Mouse (Mus musculus): Measurements from ENCODE around the gene Ffar4. TPM values are rescaled to one million over a fixed set of nuclear protein-coding genes. Genes with fewer than 3 reads are reported as not detected.

The Ffar4 gene
- polyA plus RNA-seq, 1 experiment from 2014 or later = 3.3 TPM

- no peak for TF ChIP-seq CTCF (IDR thresholded peaks at IDR 0.05; ENCODE audit: low read depth)
- peaks cover 2% of the 10 kb centered on the region; the same call in 1 of the 2 replicates for H3K4me1 ChIP-seq (ENCODE audit: insufficient read depth)
- no peak for DNase-seq
- no peaks in the 10 kb centered on the region for H3K27me3 ChIP-seq (ENCODE audit: insufficient read depth, low read length)
- no peaks in the 10 kb centered on the region for H3K9me3 ChIP-seq (ENCODE audit: low read depth, low read length)
- no peak overlapping the region for H3K27ac ChIP-seq (ENCODE audit: low read depth)
- peaks cover 41% of the 10 kb centered on the region for H3K36me3 ChIP-seq (ENCODE audit: insufficient read depth)
- H3K9ac ChIP-seq = peak overlapping the region; percentile 2; the same call in 1 of the 2 replicates
- no peak for ATAC-seq (ENCODE audit: insufficient read depth)
- H3K4me2 ChIP-seq = peak overlapping the region; percentile 74
- H3K4me3 ChIP-seq (ENCODE audit: low read depth, low read length) = peak overlapping the region; percentile 52; the same call in 1 of the 2 replicates
- 36% methylated on average over 3 of the region's 3 CpGs for WGBS
Measured at GRCm38 (mm10) chr19:38056276-38056675, 40.6 kb upstream of the Ffar4 start.

- H3K36me3 ChIP-seq (ENCODE audit: insufficient read depth) = peaks cover 43% of the 10 kb centered on the region
- H3K4me1 ChIP-seq (ENCODE audit: insufficient read depth) = peaks cover 2% of the 10 kb centered on the region; the same call in 1 of the 2 replicates
- no peak overlapping the region for H3K4me3 ChIP-seq (ENCODE audit: low read depth, low read length)
- no peak overlapping the region for H3K4me2 ChIP-seq
- no peak overlapping the region for H3K9ac ChIP-seq
- H3K9me3 ChIP-seq (ENCODE audit: low read depth, low read length) = no peaks in the 10 kb centered on the region
- H3K27ac ChIP-seq (ENCODE audit: low read depth) = no peak overlapping the region
- TF ChIP-seq CTCF (IDR thresholded peaks at IDR 0.05; ENCODE audit: low read depth) = no peak
- DNase-seq (no peak), ATAC-seq (ENCODE audit: insufficient read depth) (no peak)
- WGBS = 85% methylated on average over 8 of the region's 8 CpGs
- no peaks in the 10 kb centered on the region for H3K27me3 ChIP-seq (ENCODE audit: insufficient read depth, low read length)
Measured at GRCm38 (mm10) chr19:38056931-38057330, 39.9 kb upstream of the Ffar4 start.

- H3K4me3 ChIP-seq (ENCODE audit: low read depth, low read length) = no peak overlapping the region
- H3K36me3 ChIP-seq (ENCODE audit: insufficient read depth) = peaks cover 61% of the 10 kb centered on the region
- no peaks in the 10 kb centered on the region for H3K27me3 ChIP-seq (ENCODE audit: insufficient read depth, low read length)
- ATAC-seq (ENCODE audit: insufficient read depth) = no peak
- H3K4me1 ChIP-seq (ENCODE audit: insufficient read depth) = no peaks in the 10 kb centered on the region
- 87% methylated on average over 3 of the region's 3 CpGs for WGBS
- no peaks in the 10 kb centered on the region for H3K9me3 ChIP-seq (ENCODE audit: low read depth, low read length)
- no peak overlapping the region for H3K9ac ChIP-seq
- DNase-seq = no peak
- no peak for TF ChIP-seq CTCF (IDR thresholded peaks at IDR 0.05; ENCODE audit: low read depth)
- H3K27ac ChIP-seq (ENCODE audit: low read depth) = no peak overlapping the region
- no peak overlapping the region for H3K4me2 ChIP-seq
Measured at GRCm38 (mm10) chr19:38063201-38063600, 33.7 kb upstream of the Ffar4 start.

GRCm38 (mm10) chr19:38064051-38064450 is 32.8 kb upstream of the Ffar4 start:
- Histone ChIP-seq H3K9me3 (ENCODE audit: low read depth, low read length) (no peaks in the 10 kb centered on the region), H3K4me2 (no peak overlapping the region), H3K9ac (no peak overlapping the region), H3K4me1 (ENCODE audit: insufficient read depth) (no peaks in the 10 kb centered on the region), H3K27ac (ENCODE audit: low read depth) (no peak overlapping the region), H3K36me3 (ENCODE audit: insufficient read depth) (peaks cover 61% of the 10 kb centered on the region), H3K27me3 (ENCODE audit: insufficient read depth, low read length) (no peaks in the 10 kb centered on the region), H3K4me3 (ENCODE audit: low read depth, low read length) (no peak overlapping the region)
- no peak for ATAC-seq (ENCODE audit: insufficient read depth)
- 88% methylated on average over 1 of the region's 1 CpGs for WGBS
- TF ChIP-seq CTCF (IDR thresholded peaks at IDR 0.05; ENCODE audit: low read depth) = no peak
- no peak for DNase-seq

DNA sequence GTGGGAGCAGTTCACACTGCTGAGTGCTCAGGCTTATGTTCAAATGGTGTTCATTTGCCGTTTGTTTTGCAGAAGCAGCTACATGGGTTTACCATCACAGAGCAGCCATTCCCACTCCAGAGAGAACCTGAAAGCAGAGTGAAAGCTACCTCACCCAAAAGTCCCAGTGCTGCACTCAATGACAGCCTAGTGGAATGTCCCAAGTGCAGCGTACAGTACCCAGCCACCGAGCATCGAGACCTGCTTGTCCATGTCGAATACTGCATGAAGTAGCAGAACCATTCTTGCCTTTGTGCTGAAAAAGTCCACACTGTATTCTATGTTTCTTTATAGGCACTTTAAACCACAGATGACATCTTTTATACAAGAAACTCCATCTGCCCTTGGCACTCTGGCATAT is 23.6 kb upstream of the Ffar4 start:
- H3K27ac ChIP-seq (ENCODE audit: low read depth) = no peak overlapping the region
- ATAC-seq (ENCODE audit: insufficient read depth) (no peak), DNase-seq (no peak)
- TF ChIP-seq CTCF (IDR thresholded peaks at IDR 0.05; ENCODE audit: low read depth) = no peak
- no peak overlapping the region for H3K4me3 ChIP-seq (ENCODE audit: low read depth, low read length)
- no peaks in the 10 kb centered on the region for H3K9me3 ChIP-seq (ENCODE audit: low read depth, low read length)
- H3K27me3 ChIP-seq (ENCODE audit: insufficient read depth, low read length) = no peaks in the 10 kb centered on the region
- H3K4me1 ChIP-seq (ENCODE audit: insufficient read depth) = no peaks in the 10 kb centered on the region
- peaks cover 63% of the 10 kb centered on the region for H3K36me3 ChIP-seq (ENCODE audit: insufficient read depth)
- no peak overlapping the region for H3K4me2 ChIP-seq
- H3K9ac ChIP-seq = no peak overlapping the region
- WGBS = 92% methylated on average over 5 of the region's 5 CpGs

DNA sequence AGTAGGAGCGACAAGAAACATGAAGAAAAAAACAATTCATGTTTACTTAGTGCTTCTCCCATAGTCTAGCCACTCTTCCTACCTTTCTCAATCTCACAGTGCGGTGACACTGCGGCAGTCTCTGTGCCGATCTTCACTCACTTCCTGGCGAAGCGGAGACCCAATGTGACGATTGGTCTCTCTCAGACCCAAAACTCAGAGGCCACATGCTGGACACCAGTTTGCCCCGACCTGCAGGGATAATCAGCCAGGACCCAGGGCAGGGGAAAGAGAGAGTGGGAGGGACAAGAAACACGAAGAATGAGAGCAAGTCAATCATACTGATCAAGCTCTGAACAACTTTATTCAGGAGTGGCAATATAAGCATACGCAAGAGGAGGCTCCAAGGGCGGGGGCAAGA is 21.8 kb upstream of the Ffar4 start:
- H3K27ac ChIP-seq (ENCODE audit: low read depth) = no peak overlapping the region
- peaks cover 46% of the 10 kb centered on the region for H3K36me3 ChIP-seq (ENCODE audit: insufficient read depth)
- no peak overlapping the region for H3K4me2 ChIP-seq
- TF ChIP-seq CTCF (IDR thresholded peaks at IDR 0.05; ENCODE audit: low read depth) = no peak
- no peaks in the 10 kb centered on the region for H3K27me3 ChIP-seq (ENCODE audit: insufficient read depth, low read length)
- no peak for ATAC-seq (ENCODE audit: insufficient read depth)
- 77% methylated on average over 11 of the region's 11 CpGs for WGBS
- DNase-seq = no peak
- H3K4me3 ChIP-seq (ENCODE audit: low read depth, low read length) = no peak overlapping the region
- no peaks in the 10 kb centered on the region for H3K4me1 ChIP-seq (ENCODE audit: insufficient read depth)
- no peaks in the 10 kb centered on the region for H3K9me3 ChIP-seq (ENCODE audit: low read depth, low read length)
- no peak overlapping the region for H3K9ac ChIP-seq

- ATAC-seq (ENCODE audit: insufficient read depth) (no peak), DNase-seq (peak; percentile 52)
- H3K9ac ChIP-seq = no peak overlapping the region
- H3K27ac ChIP-seq (ENCODE audit: low read depth) = no peak overlapping the region
- WGBS = 59% methylated on average over 2 of the region's 2 CpGs
- peak; percentile 54 for TF ChIP-seq CTCF (IDR thresholded peaks at IDR 0.05; ENCODE audit: low read depth)
- H3K4me3 ChIP-seq (ENCODE audit: low read depth, low read length) = no peak overlapping the region
- peaks cover 34% of the 10 kb centered on the region for H3K36me3 ChIP-seq (ENCODE audit: insufficient read depth)
- no peak overlapping the region for H3K4me2 ChIP-seq
- no peaks in the 10 kb centered on the region for H3K9me3 ChIP-seq (ENCODE audit: low read depth, low read length)
- no peaks in the 10 kb centered on the region for H3K4me1 ChIP-seq (ENCODE audit: insufficient read depth)
- no peaks in the 10 kb centered on the region for H3K27me3 ChIP-seq (ENCODE audit: insufficient read depth, low read length)
Measured at GRCm38 (mm10) chr19:38076251-38076650, 20.6 kb upstream of the Ffar4 start.
